Comparison of ENCODE assay signal across 13 mouse cellular contexts in genomic region chr2:5607920-5608841, GRCm38 (mm10).
DNase-seq lines count a peak whose midpoint lies in the region; ATAC-seq and TF ChIP-seq lines count a peak whose summit lies in the region.
"Had no signal": no experiment of that assay in that cellular context is flagged by ENCODE, and none has a peak within 500 bp of the region (broad histone marks: within the 10 kb centered on the region; RNA-seq: fewer than 3 reads in every experiment).

No protein-coding gene starts in this region.

- H3K27ac ChIP-seq in lung, embryonic 16.5 days (ENCODE audit: low read length) = no peak overlapping the region
- no peak overlapping the region for H3K27ac ChIP-seq in hindbrain, postnatal 0 days
- H3K27ac ChIP-seq: liver, embryonic 15.5 days had no signal

- 0 out of 2 replicates have a peak, but pooled peaks have one; percentile 32 for ATAC-seq in lung, embryonic 16.5 days (ENCODE audit: low read depth)
- ATAC-seq in hindbrain, postnatal 0 days = peak; percentile 73

- no peak for TF ChIP-seq CTCF in lung, adult 2 months (IDR thresholded peaks at IDR 0.05; ENCODE audit: insufficient read depth, low read length)
- TF ChIP-seq CTCF in hindbrain, postnatal 0 days (IDR thresholded peaks at IDR 0.05; ENCODE audit: low read depth) = no peak

- H3K9me3 ChIP-seq in lung, embryonic 16.5 days (ENCODE audit: control insufficient read depth, low read length) = no peaks in the 10 kb centered on the region
- no peaks in the 10 kb centered on the region for H3K9me3 ChIP-seq in hindbrain, postnatal 0 days (ENCODE audit: low read length)
- H3K9me3 ChIP-seq: liver, embryonic 15.5 days had no signal

- intact Hi-C loops in heart, postnatal 10 days (cut with DNase I) = no loop called here

- DNase-seq in heart, adult 11 months = peak; percentile 88
- DNase-seq in heart, postnatal 10 days = no peak
- DNase-seq in lung, adult 2 months = no peak
- peak; percentile 37 to 40 for DNase-seq in cerebellum, adult 18-20 months
- peak; percentile 65 for DNase-seq in hindbrain, postnatal 0 days (ENCODE audit: low spot score)
- DNase-seq in adipocyte (ENCODE audit: low spot score) = no peak
- no peak for DNase-seq in kidney, adult 8-10 months
- DNase-seq: adrenal gland, postnatal 25 days; embryo, embryonic 11 days; gastrocnemius, postnatal 25 days; thymus, adult 18-20 months had no signal

- no peak for TF ChIP-seq POLR2A in lung, adult 2 months (IDR thresholded peaks at IDR 0.05; ENCODE audit: borderline replicate concordance, extremely low read depth, low read depth, low read length)

- WGBS in lung, embryonic 16.5 days = 68% methylated on average over 11 of the region's 11 CpGs
- WGBS in lung, adult 2 months = 75% methylated on average over 11 of the region's 11 CpGs
- WGBS in hindbrain, postnatal 0 days = 38% methylated on average over 11 of the region's 11 CpGs

- peaks cover under 1% of the 10 kb centered on the region; the same call in 1 of the 2 replicates for H3K4me1 ChIP-seq in lung, embryonic 16.5 days (replicated peaks; ENCODE audit: control insufficient read depth, insufficient read depth, low read length)
- H3K4me1 ChIP-seq in lung, adult 2 months (ENCODE audit: control insufficient read depth, insufficient read depth, low read length) = no peaks in the 10 kb centered on the region
- peaks cover 7% of the 10 kb centered on the region; the same call in 1 of the 2 replicates for H3K4me1 ChIP-seq in hindbrain, postnatal 0 days (ENCODE audit: insufficient read depth, low read length)

- H3K9ac ChIP-seq in lung, embryonic 16.5 days (ENCODE audit: low read length) = no peak overlapping the region
- no peak overlapping the region for H3K9ac ChIP-seq in hindbrain, postnatal 0 days (replicated peaks; ENCODE audit: low read length)
- H3K9ac ChIP-seq: liver, embryonic 15.5 days had no signal

- no peak overlapping the region for H3K4me2 ChIP-seq in lung, embryonic 16.5 days (ENCODE audit: low read depth, low read length)
- no peak overlapping the region for H3K4me2 ChIP-seq in hindbrain, postnatal 0 days (ENCODE audit: low read depth, low read length)
- H3K4me2 ChIP-seq: liver, embryonic 15.5 days had no signal

- no peaks in the 10 kb centered on the region for H3K27me3 ChIP-seq in lung, embryonic 16.5 days (ENCODE audit: control insufficient read depth, insufficient read depth, low read depth, low read length)
- H3K27me3 ChIP-seq in hindbrain, postnatal 0 days (ENCODE audit: insufficient read depth, low read length) = no peaks in the 10 kb centered on the region
- H3K27me3 ChIP-seq: liver, embryonic 15.5 days had no signal

- H3K36me3 ChIP-seq in lung, embryonic 16.5 days (ENCODE audit: control insufficient read depth, insufficient read depth, low read length) = no peaks in the 10 kb centered on the region
- no peaks in the 10 kb centered on the region for H3K36me3 ChIP-seq in hindbrain, postnatal 0 days (ENCODE audit: insufficient read depth, low read length)
- H3K36me3 ChIP-seq: liver, embryonic 15.5 days had no signal

- H3K4me3 ChIP-seq in lung, embryonic 16.5 days (ENCODE audit: low read length) = no peak overlapping the region
- H3K4me3 ChIP-seq in lung, adult 2 months (replicated peaks; ENCODE audit: extremely low read depth, low read depth, low read length) = no peak overlapping the region
- no peak overlapping the region for H3K4me3 ChIP-seq in hindbrain, postnatal 0 days (ENCODE audit: low read length)
- H3K4me3 ChIP-seq: liver, embryonic 15.5 days had no signal

Comparison
In these comparisons a context has a peak if more than half of its experiments do, and no peak if none do; other contexts are left out.
1. DNase-seq: peak in heart, adult 11 months (single experiment), cerebellum, adult 18-20 months (2 of 2) and hindbrain, postnatal 0 days (single experiment); none in heart, postnatal 10 days (0 of 2), lung, adult 2 months (single experiment), adipocyte (single experiment) and kidney, adult 8-10 months (0 of 2).